Mouse (Mus musculus): ENCODE measurements around the gene Adh4.

DNA sequence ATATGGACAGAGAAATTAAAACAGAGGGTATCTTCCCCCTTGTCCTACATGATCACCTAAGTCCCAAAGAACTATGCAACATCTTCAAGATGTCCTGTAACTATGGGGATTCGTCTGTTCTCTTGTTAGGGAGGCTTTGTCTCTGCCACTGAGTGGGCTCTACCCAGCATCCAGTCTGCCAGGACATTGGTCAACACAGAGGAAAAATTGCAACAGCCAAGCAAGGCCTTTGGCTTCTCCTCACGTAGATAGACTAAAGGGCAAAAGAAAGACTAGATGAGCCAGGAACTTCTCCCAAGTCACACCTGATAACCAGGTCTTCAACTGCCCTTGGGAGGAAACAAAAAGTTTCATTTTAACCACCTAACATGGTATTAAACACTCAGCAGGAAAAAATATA lies 40.1 kb upstream of the Adh4 start:
- TF ChIP-seq GATA1 (IDR thresholded peaks at IDR 0.05; ENCODE audit: low read length): no peak
- no peak for TF ChIP-seq TAL1 (IDR thresholded peaks at IDR 0.05; ENCODE audit: low read length)
